In genomic region chr5:122233695-122234094, GRCm38 (mm10) we compare ENCODE assay signal across 13 mouse cellular contexts. TPM values are rescaled to one million over a fixed set of nuclear protein-coding genes. Genes with fewer than 3 reads are reported as not detected.
A peak's percentile ranks its signal among the peaks of the same experiment; 100 is the strongest.
DNase-seq lines count a peak whose midpoint lies in the region; ATAC-seq and TF ChIP-seq lines count a peak whose summit lies in the region.
"Had no signal": no experiment of that assay in that cellular context is flagged by ENCODE, and none has a peak within 500 bp of the region (broad histone marks: within the 10 kb centered on the region; RNA-seq: fewer than 3 reads in every experiment).

No protein-coding gene starts in this region.

- intact Hi-C loops in left cerebral cortex, postnatal 14 days (cut with DNase I) = no loop called here

- no peak for TF ChIP-seq CTCF in CH12.LX (conservative IDR thresholded peaks at IDR 0.05 in 1 of 2, IDR thresholded peaks at IDR 0.05 in 1 of 2; ENCODE audit: low read depth in 2 of 2, low read length in 2 of 2)

- dilution Hi-C loops in CH12.LX (cut with MboI; ENCODE audit: extremely low pct_ligation_motif_present, extremely low pct_unique_long_range_greater_than_20kb, low sequenced_read_pairs) = no loop called here

- 0 out of 2 replicates have a peak, but pooled peaks have one; percentile 40 for ATAC-seq in kidney, embryonic 16.5 days (ENCODE audit: low FRiP score, low TSS enrichment)
- ATAC-seq in kidney, embryonic 15.5 days (replicated peaks; ENCODE audit: low FRiP score) = no peak
- ATAC-seq: forebrain, postnatal 0 days; midbrain, embryonic 15.5 days had no signal

- H3K4me3 ChIP-seq in kidney, embryonic 16.5 days (ENCODE audit: low read length) = no peak overlapping the region
- H3K4me3 ChIP-seq in CH12.LX (replicated peaks in 1 of 3; ENCODE audit: low read depth in 2 of 3, low read length in 2 of 3, poor library complexity in 1 of 3) = peak overlapping the region; percentile 27 to 42 (median 36)
- no peak overlapping the region for H3K4me3 ChIP-seq in kidney, embryonic 15.5 days (replicated peaks)
- H3K4me3 ChIP-seq: limb, embryonic 13.5 days; midbrain, embryonic 15.5 days had no signal

- no peaks in the 10 kb centered on the region; the same call in 1 of the 2 replicates for H3K4me1 ChIP-seq in kidney, embryonic 16.5 days (ENCODE audit: insufficient read depth, low read length)
- H3K4me1 ChIP-seq in CH12.LX (ENCODE audit: control insufficient read depth in 1 of 2, insufficient read depth in 2 of 2) = peaks cover 34 to 83% of the 10 kb centered on the region in 2 experiments
- H3K4me1 ChIP-seq in kidney, embryonic 15.5 days = peaks cover 21% of the 10 kb centered on the region
- H3K4me1 ChIP-seq: midbrain, embryonic 15.5 days had no signal

- H3K79me2 ChIP-seq in CH12.LX (replicated peaks; ENCODE audit: control insufficient read depth, extremely low read depth, insufficient read depth, poor library complexity, severe bottlenecking) = peaks cover 8% of the 10 kb centered on the region

- H3K27ac ChIP-seq in kidney, embryonic 16.5 days (ENCODE audit: low read length) = no peak overlapping the region
- H3K27ac ChIP-seq in CH12.LX (ENCODE audit: insufficient read depth, low read depth) = peak overlapping the region; percentile 98
- H3K27ac ChIP-seq in kidney, embryonic 15.5 days = no peak overlapping the region
- H3K27ac ChIP-seq: limb, embryonic 13.5 days; midbrain, embryonic 15.5 days had no signal

- H3K27me3 ChIP-seq in kidney, embryonic 16.5 days (ENCODE audit: insufficient read depth, low read length) = no peaks in the 10 kb centered on the region
- no peaks in the 10 kb centered on the region for H3K27me3 ChIP-seq in CH12.LX (replicated peaks)
- no peaks in the 10 kb centered on the region for H3K27me3 ChIP-seq in splenic B cell, adult 2 months (ENCODE audit: control insufficient read depth, insufficient read depth, low read length, poor library complexity, severe bottlenecking)
- no peaks in the 10 kb centered on the region for H3K27me3 ChIP-seq in kidney, embryonic 15.5 days
- H3K27me3 ChIP-seq: limb, embryonic 13.5 days; midbrain, embryonic 15.5 days had no signal

- no peak for DNase-seq in kidney, postnatal 14 days
- peak; percentile 96 for DNase-seq in CH12.LX (ENCODE audit: extremely low read depth)
- DNase-seq in lung, postnatal 4 days = peak; percentile 40 to 54
- peak; percentile 88 for DNase-seq in splenic B cell, adult 2 months (ENCODE audit: low read depth, low spot score)
- no peak for DNase-seq in yolk sac, embryonic 10.5 days (ENCODE audit: low spot score)
- DNase-seq in left cerebral cortex, postnatal 14 days (ENCODE audit: low spot score in 2 of 2) = no peak
- DNase-seq: adrenal gland, postnatal 10 days; forebrain, postnatal 0 days; kidney, adult 8-10 months had no signal

- no peaks in the 10 kb centered on the region for H3K9me3 ChIP-seq in kidney, embryonic 16.5 days (ENCODE audit: low read length)
- peaks cover 2% of the 10 kb centered on the region for H3K9me3 ChIP-seq in CH12.LX (replicated peaks; ENCODE audit: low read length)
- no peaks in the 10 kb centered on the region for H3K9me3 ChIP-seq in kidney, embryonic 15.5 days (replicated peaks)
- H3K9me3 ChIP-seq: limb, embryonic 13.5 days; midbrain, embryonic 15.5 days had no signal

- peaks cover 4% of the 10 kb centered on the region for H3K36me3 ChIP-seq in kidney, embryonic 16.5 days (ENCODE audit: insufficient read depth, low read length)
- H3K36me3 ChIP-seq in CH12.LX (replicated peaks in 1 of 2; ENCODE audit: control insufficient read depth in 1 of 2, insufficient read depth in 1 of 2, low read length in 1 of 2) = peaks cover 20 to 66% of the 10 kb centered on the region in 2 experiments
- H3K36me3 ChIP-seq in splenic B cell, adult 2 months (ENCODE audit: control insufficient read depth, insufficient read depth, low read length, poor library complexity, severe bottlenecking) = peaks cover 32% of the 10 kb centered on the region
- H3K36me3 ChIP-seq in kidney, embryonic 15.5 days = peaks cover 7% of the 10 kb centered on the region
- H3K36me3 ChIP-seq: limb, embryonic 13.5 days; midbrain, embryonic 15.5 days had no signal

- no peak overlapping the region for H3K9ac ChIP-seq in kidney, embryonic 16.5 days (replicated peaks; ENCODE audit: low read length)
- H3K9ac ChIP-seq in CH12.LX (ENCODE audit: insufficient read depth, low read depth) = peak overlapping the region; percentile 74
- no peak overlapping the region for H3K9ac ChIP-seq in kidney, embryonic 15.5 days
- H3K9ac ChIP-seq: forebrain, postnatal 0 days; limb, embryonic 13.5 days; midbrain, embryonic 15.5 days had no signal

- TF ChIP-seq EP300 in CH12.LX (IDR thresholded peaks at IDR 0.05; ENCODE audit: low read length) = no peak; the same call in 1 of the 2 replicates

- in situ Hi-C loops in CH12.LX (cut with MboI; ENCODE audit: low pct_ligation_motif_present, low pct_unique_long_range_greater_than_20kb, low sequenced_read_pairs) = no loop called here

- 84% methylated on average over 12 of the region's 12 CpGs for WGBS in kidney, embryonic 16.5 days
- 80% methylated on average over 12 of the region's 12 CpGs for WGBS in kidney, embryonic 15.5 days

- TF ChIP-seq RAD21 in CH12.LX (IDR thresholded peaks at IDR 0.05; ENCODE audit: low read depth, low read length) = no peak

- H3K4me2 ChIP-seq in kidney, embryonic 16.5 days (replicated peaks; ENCODE audit: low read depth, low read length) = no peak overlapping the region
- peak overlapping the region; percentile 62 for H3K4me2 ChIP-seq in CH12.LX (ENCODE audit: insufficient read depth, low read depth, poor library complexity, severe bottlenecking)
- H3K4me2 ChIP-seq in kidney, embryonic 15.5 days = no peak overlapping the region
- H3K4me2 ChIP-seq: limb, embryonic 13.5 days; midbrain, embryonic 15.5 days had no signal

- peak; percentile 60 for TF ChIP-seq POLR2A in CH12.LX (IDR thresholded peaks at IDR 0.05; ENCODE audit: low read depth, low read length)

TF ChIP-seq in CH12.LX, 34 proteins besides CTCF, POLR2A, EP300 and RAD21 (continues in another document):
- TF ChIP-seq HCFC1 (IDR thresholded peaks at IDR 0.05; ENCODE audit: low read depth, low read length) (peak; percentile 42), CHD2 (IDR thresholded peaks at IDR 0.05; ENCODE audit: low read length) (no peak), MAFK (IDR thresholded peaks at IDR 0.05; ENCODE audit: insufficient replicate concordance, low read length) (no peak), ELF1 (IDR thresholded peaks at IDR 0.05; ENCODE audit: low read depth, low read length) (peak; percentile 43; the same call in 1 of the 2 replicates), IRF4 (IDR thresholded peaks at IDR 0.05; ENCODE audit: low read depth, low read length) (peak; percentile 65), USF1 (IDR thresholded peaks at IDR 0.05; ENCODE audit: low read depth, low read length) (peak; percentile 65), GABPA (IDR thresholded peaks at IDR 0.05; ENCODE audit: insufficient replicate concordance, low read depth, low read length) (no peak), MXI1 (IDR thresholded peaks at IDR 0.05; ENCODE audit: low read depth, low read length) (peak; percentile 59; the same call in 1 of the 2 replicates), MAZ (IDR thresholded peaks at IDR 0.05; ENCODE audit: low read depth, low read length) (peak; percentile 75; the same call in 1 of the 2 replicates), MEF2A (IDR thresholded peaks at IDR 0.05; ENCODE audit: borderline replicate concordance, low read depth, low read length) (peak; percentile 62), TCF12 (IDR thresholded peaks at IDR 0.05; ENCODE audit: low read depth, low read length) (peak; percentile 87), ETS1 (conservative IDR thresholded peaks at IDR 0.05; ENCODE audit: low read depth, low read length) (peak; percentile 96), NRF1 (IDR thresholded peaks at IDR 0.05; ENCODE audit: low read depth, low read length) (peak; percentile 50; the same call in 1 of the 2 replicates), JUND (conservative IDR thresholded peaks at IDR 0.05; ENCODE audit: low read depth, low read length) (no peak), BHLHE40 (IDR thresholded peaks at IDR 0.05; ENCODE audit: low read depth, low read length) (peak; percentile 99), MAX (IDR thresholded peaks at IDR 0.05; ENCODE audit: low read length) (peak; percentile 85), RCOR1 (conservative IDR thresholded peaks at IDR 0.05; ENCODE audit: low read depth, low read length) (no peak), MYC (IDR thresholded peaks at IDR 0.05; ENCODE audit: low read depth, low read length) (peak; percentile 90), SIN3A (IDR thresholded peaks at IDR 0.05; ENCODE audit: low read length) (peak; percentile 61; the same call in 1 of the 2 replicates), KAT2A (IDR thresholded peaks at IDR 0.05; ENCODE audit: insufficient replicate concordance, low read length) (no peak), TBP (conservative IDR thresholded peaks at IDR 0.05; ENCODE audit: low read depth, low read length) (peak; percentile 44; the same call in 1 of the 2 replicates), POLR2AphosphoS2 (IDR thresholded peaks at IDR 0.05; ENCODE audit: low read depth, low read length) (peak; percentile 56), ZKSCAN1 (IDR thresholded peaks at IDR 0.05; ENCODE audit: borderline replicate concordance, low read depth, low read length) (no peak)

RNA-seq across cellular contexts. Expression of gene Hvcn1, which starts 27.1 kb away (rescaled TPM):
- 14.5 and 14.6 TPM in 2 replicates for polyA plus RNA-seq in kidney, embryonic 16.5 days (2015; fragmentation: Nextera tagmentation; extraction: Ambion mirVana)
- total RNA-seq in CH12.LX (2012; rRNA removed) (156 and 167 TPM in 2 replicates), CH12.LX (2014; rRNA removed) (132 and 143 TPM in 2 replicates)
- 145 and 159 TPM in 2 replicates for polyA plus RNA-seq in CH12.LX (2012; ENCODE audit: insufficient read length, low read depth)
- total RNA-seq in left cerebral cortex, postnatal 14 days (2021) = 1 to 10 TPM; 2.0 to 2.4 TPM
- 12.2 and 14.3 TPM in 2 replicates for polyA plus RNA-seq in kidney, embryonic 15.5 days (2015; fragmentation: Nextera tagmentation; extraction: Ambion mirVana)

RNA-seq across cellular contexts. Expression of gene Tctn1, which starts 30.6 kb away (rescaled TPM):
- polyA plus RNA-seq in kidney, embryonic 16.5 days (2015; fragmentation: Nextera tagmentation; extraction: Ambion mirVana) = 7.9 and 8.0 TPM in 2 replicates
- total RNA-seq in CH12.LX (2012; rRNA removed) (7.6 and 8.8 TPM in 2 replicates), CH12.LX (2014; rRNA removed) (2.6 and 2.9 TPM in 2 replicates)
- polyA plus RNA-seq in CH12.LX (2012; ENCODE audit: insufficient read length, low read depth) = 3.7 and 4.4 TPM in 2 replicates
- total RNA-seq in left cerebral cortex, postnatal 14 days (2021) = 10 to 100 TPM; 10.4 to 12.1 TPM
- 6.4 and 6.7 TPM in 2 replicates for polyA plus RNA-seq in kidney, embryonic 15.5 days (2015; fragmentation: Nextera tagmentation; extraction: Ambion mirVana)

RNA-seq across cellular contexts. Expression of gene Pptc7, which starts 50.5 kb away (rescaled TPM):
- polyA plus RNA-seq in kidney, embryonic 16.5 days (2015; fragmentation: Nextera tagmentation; extraction: Ambion mirVana) = 8.6 TPM in 2 replicates
- 17.1 and 19.9 TPM in 2 replicates for total RNA-seq in CH12.LX (2012; rRNA removed)
- 25.6 and 25.9 TPM in 2 replicates for total RNA-seq in CH12.LX (2014; rRNA removed)
- polyA plus RNA-seq in CH12.LX (2012; ENCODE audit: insufficient read length, low read depth) = 22.2 and 23.6 TPM in 2 replicates
- total RNA-seq in left cerebral cortex, postnatal 14 days (2021) = 10 to 100 TPM; 30.4 to 31.9 TPM
- 8.2 and 9.1 TPM in 2 replicates for polyA plus RNA-seq in kidney, embryonic 15.5 days (2015; fragmentation: Nextera tagmentation; extraction: Ambion mirVana)

Comparison
In these comparisons a context has a peak if more than half of its experiments do, and no peak if none do; other contexts are left out.
1. H3K4me3 ChIP-seq: peak in CH12.LX (3 of 3); none in kidney, embryonic 16.5 days (single experiment) and kidney, embryonic 15.5 days (single experiment).
2. DNase-seq: peak in CH12.LX (single experiment), lung, postnatal 4 days (2 of 2) and splenic B cell, adult 2 months (single experiment); none in kidney, postnatal 14 days (single experiment), yolk sac, embryonic 10.5 days (single experiment) and left cerebral cortex, postnatal 14 days (0 of 2).